ENCODE assay signal across 1 mouse cellular context in genomic region chr6:113351653-113352052, GRCm38 (mm10).
TF ChIP-seq lines count a peak whose summit lies in the region.

No protein-coding gene starts in this region.

TF ChIP-seq in ES-E14, 5 proteins besides CTCF, POLR2A, EP300 and RAD21:
- TF ChIP-seq MAFK (IDR thresholded peaks at IDR 0.05; ENCODE audit: insufficient read depth, low read depth, low read length) (no peak), HCFC1 (IDR thresholded peaks at IDR 0.05; ENCODE audit: borderline replicate concordance, insufficient read depth, low read length) (no peak), ZNF384 (IDR thresholded peaks at IDR 0.05; ENCODE audit: low read depth, low read length) (no peak), ZC3H11A (IDR thresholded peaks at IDR 0.05; ENCODE audit: borderline replicate concordance, low read depth, low read length) (no peak), CHD2 (IDR thresholded peaks at IDR 0.05; ENCODE audit: low read depth, low read length) (no peak)
